Mouse (Mus musculus) megakaryocyte, embryonic 14.5 days (primary cell): ENCODE measurements at regions not wholly inside any gene's neighbourhood (a gene's known extent, or its start where the extent isn't known, plus 50 kb on each side); places are given as distances from the start of the nearest gene placed in this dataset.

ENCODE experiments used
- FLI1 ChIP-seq: IDR thresholded peaks from 2 replicates; pipeline ENCODE4 v1.6.1; 2012; ENCODE audit warnings: low read length, inconsistent platforms, mixed read lengths
- GATA1 ChIP-seq: IDR thresholded peaks from 3 replicates; pipeline ENCODE4 v1.6.1; 2012; ENCODE audit warnings: mixed read lengths, low read length, inconsistent platforms, borderline replicate concordance

GRCm38 (mm10) chr14:78384370-78384769, 76.5 kb upstream of the Tnfsf11 start:
- no peak for TF ChIP-seq FLI1
- no peak for TF ChIP-seq GATA1
